Mouse (Mus musculus) neural tube, embryonic 10.5 days (tissue): ENCODE results near the gene Pde10a.

Source experiments
- DNase-seq: peaks from one replicate; pipeline ENCODE4 v3.0.0-alpha.2; 2017; ENCODE audit warnings: low spot score; ENCODE audit errors: extremely low spot score

Pde10a gene

GRCm38 (mm10) chr17:8958125-8958524 lies 433.0 kb downstream of the Pde10a start:
- no peak for DNase-seq

GRCm38 (mm10) chr17:8960386-8960785 lies 435.2 kb downstream of the Pde10a start:
- DNase-seq: no peak

DNA sequence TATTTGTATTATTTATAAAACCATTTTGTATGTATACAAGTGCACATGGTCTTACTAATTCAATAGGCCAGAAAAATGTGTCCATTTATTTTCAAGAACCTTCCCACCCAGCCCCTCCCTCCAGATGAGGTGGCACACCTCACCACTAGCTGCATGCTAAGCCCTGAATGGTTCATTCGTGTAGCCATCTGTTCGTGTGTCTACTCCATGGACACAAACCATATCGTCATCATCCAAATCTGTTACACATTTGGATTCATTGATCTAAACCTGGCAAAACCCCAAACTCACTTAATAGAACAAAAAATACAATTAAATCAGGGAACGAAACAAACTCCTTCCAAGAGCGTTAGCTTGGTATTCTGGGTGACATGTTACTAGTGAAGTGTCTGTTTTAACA lies 435.9 kb downstream of the Pde10a start:
- DNase-seq: no peak

GRCm38 (mm10) chr17:8961644-8962043 lies 436.5 kb downstream of the Pde10a start:
- DNase-seq: no peak

DNA sequence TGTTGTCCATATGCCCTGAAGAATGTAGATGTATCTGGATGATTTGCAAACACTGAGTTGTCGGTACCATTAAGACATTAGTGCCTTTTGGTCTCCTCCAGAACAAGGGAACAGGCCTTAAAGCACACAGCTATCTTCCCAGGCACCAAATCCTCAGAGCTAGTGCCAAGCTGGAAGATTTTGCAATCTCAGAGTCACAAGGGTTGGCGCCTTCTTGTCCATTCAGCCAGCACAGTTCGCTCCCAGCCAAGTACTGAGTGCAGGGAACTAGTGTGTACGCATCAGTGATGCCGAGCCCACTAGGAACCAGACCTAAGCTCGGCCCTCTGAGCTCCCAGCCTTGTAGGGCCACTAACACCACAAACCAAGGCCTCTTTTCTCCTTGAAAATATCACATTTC lies 440.0 kb downstream of the Pde10a start:
- DNase-seq: no peak

DNA sequence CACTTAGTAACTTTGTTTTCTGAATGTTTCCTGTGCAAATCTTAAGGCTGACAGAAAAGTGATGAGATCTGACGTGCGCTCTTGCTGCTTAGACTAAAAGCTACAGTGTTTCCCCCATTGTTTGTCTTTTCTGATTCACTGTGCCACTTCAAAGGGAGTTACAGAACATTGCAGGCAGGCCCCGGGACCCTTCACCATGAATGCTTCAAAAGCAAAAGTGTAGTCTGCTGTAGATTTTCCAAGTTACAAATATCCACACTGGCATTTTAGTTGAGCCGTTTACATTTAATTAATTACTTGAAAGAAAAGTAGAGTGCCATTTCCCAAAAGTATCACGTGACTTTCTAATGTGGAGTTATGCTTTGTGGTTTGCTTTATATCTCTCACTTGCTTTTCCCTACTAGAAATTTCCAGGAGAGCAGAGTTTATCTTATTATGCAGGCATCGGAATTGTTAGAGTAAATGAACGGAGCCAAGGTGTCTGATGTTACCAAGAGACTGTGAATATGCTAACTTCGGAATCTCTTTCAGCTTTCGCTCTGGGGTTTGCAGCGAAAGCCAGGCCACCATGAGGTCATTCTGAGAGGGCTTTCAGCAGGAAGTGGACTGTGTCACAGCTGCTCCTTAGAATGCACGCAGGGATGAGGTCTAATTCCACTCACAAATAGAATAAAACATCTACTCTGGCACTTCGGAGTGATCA lies 447.1 kb downstream of the Pde10a start:
- no peak for DNase-seq

DNA sequence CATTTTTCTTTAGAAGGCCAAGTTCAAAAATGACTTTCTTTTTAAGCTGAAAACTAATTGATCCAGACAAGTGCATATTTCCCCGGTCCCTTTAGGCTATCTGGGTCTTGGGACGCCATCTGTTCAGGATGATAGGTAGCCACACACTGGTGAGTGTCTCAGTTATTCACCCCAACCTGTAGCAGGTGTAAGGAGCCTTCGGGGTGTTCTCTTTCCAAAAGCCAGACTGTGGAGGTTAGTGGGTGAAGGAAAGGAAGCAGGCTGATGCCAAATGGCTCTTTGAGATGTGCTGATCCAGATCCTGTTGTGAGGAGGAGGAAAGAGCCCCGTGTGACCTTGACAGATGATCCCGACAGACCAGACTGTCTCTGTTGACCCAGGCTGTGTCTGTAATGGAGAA lies 448.2 kb downstream of the Pde10a start:
- no peak for DNase-seq

- DNase-seq: no peak
These were observed 449.3 kb downstream of the Pde10a start for GRCm38 (mm10) chr17:8974423-8974822.

DNA sequence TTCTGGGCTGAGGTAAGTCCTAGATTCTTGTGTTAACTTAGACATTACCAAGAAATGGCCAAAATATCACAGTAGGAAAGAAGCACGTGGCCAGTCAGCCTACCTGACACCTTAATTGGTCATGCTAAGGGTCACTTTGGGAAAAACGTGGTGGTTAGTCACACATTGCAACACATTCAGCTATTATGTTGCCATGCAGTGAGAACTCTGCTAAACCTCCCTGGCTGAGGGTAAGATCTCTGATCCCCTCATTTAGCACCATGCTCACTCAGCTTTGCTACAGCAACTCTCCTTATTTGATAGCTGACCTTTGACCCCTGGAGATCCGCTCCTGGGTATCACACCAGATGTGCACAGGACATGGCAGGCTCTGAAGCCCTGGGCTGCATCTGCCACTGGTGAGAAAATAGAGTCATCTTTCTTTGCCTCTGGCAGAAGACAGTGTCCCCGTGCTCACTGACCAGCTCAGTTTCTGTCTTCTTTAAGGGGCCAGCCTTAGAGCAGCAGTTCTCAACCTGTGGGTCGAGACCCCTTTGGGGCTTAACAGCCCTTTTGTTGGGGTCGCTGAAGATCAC lies 449.7 kb downstream of the Pde10a start:
- DNase-seq: no peak

- DNase-seq: no peak
These were observed 451.6 kb downstream of the Pde10a start for GRCm38 (mm10) chr17:8976745-8977144.

GRCm38 (mm10) chr17:8977271-8977670 lies 452.1 kb downstream of the Pde10a start:
- no peak for DNase-seq

- no peak for DNase-seq
These were observed 458.4 kb downstream of the Pde10a start for GRCm38 (mm10) chr17:8983576-8983975.

DNA sequence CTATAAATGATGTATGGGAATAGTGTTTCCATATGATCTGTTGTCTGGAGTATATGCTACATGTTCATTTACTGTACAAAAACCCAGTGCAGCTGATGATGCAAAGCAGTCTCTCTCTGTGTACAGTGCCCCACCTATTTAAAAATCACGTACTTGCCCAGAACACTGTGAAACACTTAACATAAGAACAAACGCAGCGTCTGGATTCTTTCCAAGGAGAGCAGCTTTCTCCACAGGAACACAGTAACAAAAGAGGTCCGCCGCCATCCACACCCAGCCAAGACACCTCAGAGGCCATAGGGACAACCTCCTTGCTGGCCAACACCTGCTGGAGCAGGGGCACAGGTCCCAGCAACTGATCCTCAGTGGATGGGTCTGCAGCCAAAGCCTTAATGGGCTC lies 460.5 kb downstream of the Pde10a start:
- no peak for DNase-seq

- no peak for DNase-seq
These were observed 461.4 kb downstream of the Pde10a start for GRCm38 (mm10) chr17:8986551-8986950.

DNA sequence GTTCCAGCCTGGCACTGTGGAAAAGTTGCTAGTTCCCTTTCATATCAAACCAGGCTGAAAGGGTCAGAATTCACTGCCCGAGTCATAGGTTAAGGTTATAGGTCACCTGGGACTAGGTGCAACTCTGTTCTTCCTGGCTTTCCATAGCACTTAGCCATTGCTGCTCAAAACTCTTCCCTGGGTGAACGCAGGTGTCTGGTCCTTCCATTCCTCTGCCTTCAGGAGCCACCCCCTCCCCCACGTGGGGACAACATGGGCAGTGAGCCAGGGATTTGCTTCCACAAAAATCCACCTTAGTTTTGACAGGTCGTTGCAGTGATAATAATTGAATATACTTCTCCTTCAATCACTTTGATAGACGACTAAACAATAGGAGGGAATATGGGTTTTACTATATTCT lies 462.2 kb downstream of the Pde10a start:
- no peak for DNase-seq

DNA sequence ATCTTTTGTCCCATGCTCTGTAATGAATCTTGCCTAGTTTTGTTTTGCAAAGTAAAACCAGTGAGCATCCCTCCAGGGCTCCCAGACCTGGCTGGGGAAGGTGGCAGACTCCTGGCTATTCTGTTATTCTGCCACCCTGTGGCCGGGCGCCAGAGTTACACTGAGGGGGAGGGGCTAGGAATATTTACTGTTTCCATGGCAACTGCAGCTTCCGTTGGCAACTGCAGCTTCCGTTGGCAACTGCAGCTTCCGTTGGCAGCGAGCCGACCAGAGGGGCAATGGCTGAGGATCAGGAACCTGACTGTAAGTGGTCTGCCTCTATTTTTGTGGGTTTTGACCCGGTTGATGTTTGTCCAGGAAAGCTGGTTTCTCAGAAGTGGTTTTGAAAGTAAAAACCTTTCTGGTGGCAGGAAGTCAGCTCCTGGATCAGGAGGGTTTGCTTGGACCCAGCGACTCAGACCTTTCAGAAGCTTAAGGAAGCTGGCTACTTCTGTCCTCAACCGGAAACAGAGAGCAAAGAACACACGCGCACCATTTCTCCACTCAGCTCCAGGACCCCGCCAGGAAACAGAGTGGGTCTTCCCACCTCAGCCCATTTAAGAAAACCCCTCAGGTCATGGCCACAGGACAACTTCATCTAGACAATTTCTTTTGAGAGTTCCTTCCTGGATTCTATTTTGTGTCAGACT lies 463.1 kb downstream of the Pde10a start, which contains the start of gene 1700010I14Rik:
1700010I14Rik (plus strand) TSS at position 215 of the 689 bp plus-strand sequence.
- DNase-seq: peak; percentile 78

DNA sequence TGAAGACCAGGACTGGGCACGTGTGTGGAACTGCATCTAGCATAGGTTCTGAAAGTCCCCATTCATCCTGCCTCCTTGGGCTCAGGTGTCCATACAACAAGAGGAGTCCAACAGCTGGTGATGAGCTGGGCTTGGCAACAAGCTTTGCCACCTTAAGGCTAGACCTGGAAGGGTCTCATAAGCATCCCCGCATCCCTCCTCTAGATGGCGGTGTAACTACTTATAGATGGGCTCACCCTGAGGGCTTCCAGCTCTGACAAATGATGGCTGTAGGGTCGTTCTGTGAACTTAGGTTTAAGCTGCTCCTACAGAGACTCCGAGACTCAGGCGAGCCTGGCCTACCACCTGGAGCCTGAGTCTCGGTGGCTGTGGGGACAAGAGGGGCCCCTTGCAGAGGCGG lies 466.0 kb downstream of the Pde10a start:
- DNase-seq: no peak

DNA sequence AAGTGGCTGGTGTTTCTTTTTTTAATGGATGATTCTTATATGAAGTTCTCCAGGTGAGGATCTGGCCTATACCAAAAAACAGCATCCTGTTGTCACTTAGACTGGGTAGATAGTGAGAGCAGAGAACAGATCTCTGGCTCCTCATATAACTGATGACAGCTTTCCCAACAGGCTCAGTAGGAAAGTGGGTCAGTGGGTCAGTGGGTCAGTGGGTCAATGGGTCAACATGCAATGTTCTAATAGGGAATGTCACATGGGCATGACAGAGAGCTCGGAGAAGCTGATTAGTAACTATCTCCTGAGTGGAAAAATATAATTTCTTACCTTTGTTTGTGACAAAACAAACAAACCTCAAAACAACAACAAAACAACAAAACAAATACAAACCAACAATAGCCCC lies 470.2 kb downstream of the Pde10a start:
- DNase-seq: no peak

DNA sequence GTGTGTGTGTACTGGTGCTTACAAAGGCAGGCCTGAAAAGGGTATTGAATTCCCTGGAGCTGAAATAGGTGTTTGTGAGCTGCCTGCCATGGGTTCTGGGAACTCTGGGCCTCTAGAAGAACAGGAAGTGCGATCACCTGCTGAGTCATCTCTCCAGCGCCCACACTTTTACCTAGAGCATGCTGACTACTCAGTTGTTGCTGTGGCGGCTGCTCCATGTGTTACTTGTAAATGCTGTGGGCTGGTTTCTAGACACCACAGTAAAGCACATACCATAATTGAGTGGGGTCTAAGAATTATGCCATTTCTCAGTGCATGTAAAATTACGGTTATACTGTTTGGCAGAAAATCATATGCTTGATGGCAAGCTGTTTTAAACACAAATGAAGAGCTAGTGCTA lies 477.3 kb downstream of the Pde10a start:
- DNase-seq: no peak

DNA sequence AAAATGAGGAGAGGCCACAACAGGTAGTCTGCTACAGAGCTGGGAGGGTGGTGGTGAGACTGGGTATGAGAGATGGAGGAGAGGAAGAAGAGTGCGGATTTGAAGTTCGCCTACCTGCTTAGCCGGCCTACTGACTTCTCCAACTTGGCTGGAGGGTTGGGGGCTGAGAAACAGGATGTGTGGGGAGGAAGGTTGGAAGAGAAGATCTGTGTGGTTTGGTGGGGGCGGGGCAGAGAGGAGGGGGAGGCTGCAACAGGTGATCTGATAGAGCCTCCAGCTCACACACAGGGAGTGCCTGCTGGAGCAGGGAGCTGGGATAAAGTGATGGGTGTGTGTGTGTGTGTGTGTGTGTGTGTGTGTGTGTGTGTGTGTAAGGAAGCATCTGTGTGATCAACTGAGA lies 479.3 kb downstream of the Pde10a start:
- DNase-seq: no peak

GRCm38 (mm10) chr17:9023198-9023942 lies 498.2 kb downstream of the Pde10a start:
- DNase-seq: no peak

DNA sequence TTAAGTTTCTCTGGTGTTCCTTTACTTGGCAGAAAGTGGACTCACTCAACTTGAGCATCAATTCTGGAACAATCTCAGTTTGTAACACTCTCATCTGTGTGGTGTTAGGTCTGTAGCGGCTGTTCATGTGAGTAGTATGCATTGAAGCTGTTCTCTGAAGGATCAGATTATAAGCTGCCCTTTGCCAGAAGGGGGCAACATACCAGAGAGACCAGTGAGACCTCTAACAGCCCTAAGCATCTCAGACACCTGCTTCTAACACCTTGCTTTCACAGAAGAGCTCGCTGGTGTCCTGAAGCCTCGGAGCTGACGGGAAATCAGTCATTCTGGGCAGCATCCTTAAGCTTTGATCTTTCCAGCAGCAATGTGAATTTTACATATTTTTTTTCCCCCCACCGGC lies 505.0 kb downstream of the Pde10a start:
- DNase-seq: no peak
